Mouse (Mus musculus) heart, embryonic 16.5 days (tissue): ENCODE data around the gene Cntnap2. TPM values are rescaled to one million over a fixed set of nuclear protein-coding genes. Genes with fewer than 3 reads are reported as not detected.

Source experiments
- ATAC-seq: fragments of 200-750 bp; cut with Nextera tagmentation; replicated peaks from 2 replicates; pipeline ENCODE4 v1.8.0; 2017; ENCODE audit warnings: moderate number of reproducible peaks; ENCODE audit not compliant: insufficient read depth, low FRiP score; ENCODE audit errors: extremely low read depth
- H3K27ac ChIP-seq: fragments of 300-500 bp; sonication (generic); 2 replicates; pipeline ENCODE4 v1.5.1; 2014; ENCODE audit warnings: mild to moderate bottlenecking, low read length, control low read depth, moderate library complexity
- H3K27me3 ChIP-seq: fragments of 300-500 bp; sonication (generic); 2 replicates; pipeline ENCODE4 v1.6.1; 2014; ENCODE audit warnings: low read length, mixed read lengths; ENCODE audit not compliant: control insufficient read depth, insufficient read depth
- H3K36me3 ChIP-seq: fragments of 300-500 bp; sonication (generic); 2 replicates; pipeline ENCODE4 v1.6.1; 2014; ENCODE audit not compliant: control insufficient read depth, insufficient read depth
- H3K4me1 ChIP-seq: fragments of 300-500 bp; sonication (generic); 2 replicates; pipeline ENCODE4 v1.6.1; 2014; ENCODE audit warnings: low read length, mixed read lengths; ENCODE audit not compliant: control insufficient read depth, insufficient read depth
- H3K4me2 ChIP-seq: fragments of 300-500 bp; sonication (generic); 2 replicates; pipeline ENCODE4 v1.6.1; 2014; ENCODE audit warnings: low read depth, mild to moderate bottlenecking, control low read depth, low read length
- H3K4me3 ChIP-seq: fragments of 300-500 bp; sonication (generic); 2 replicates; pipeline ENCODE4 v1.5.1; 2014; ENCODE audit warnings: mild to moderate bottlenecking, control low read depth, low read length
- H3K9ac ChIP-seq: fragments of 300-500 bp; sonication (generic); 2 replicates; pipeline ENCODE4 v1.6.1; 2014; ENCODE audit warnings: low read length, control low read depth
- H3K9me3 ChIP-seq: fragments of 300-500 bp; sonication (generic); replicated peaks from 2 replicates; pipeline ENCODE4 v1.6.1; 2016; ENCODE audit warnings: low read length; ENCODE audit not compliant: control insufficient read depth
- WGBS: fragments of 180-500 bp; shearing (Covaris S2); extraction: QIAGEN DNeasy Blood & Tissue Kit; methylation state at CpG from one replicate; pipeline ENCODE4 v1.1.7; 2014; 5-methylcytosine and 5-hydroxymethylcytosine counted together
- polyA plus RNA-seq: library from polyadenylated mRNA; unstranded; fragments of >200 nt; fragmentation: Nextera tagmentation; extraction: Ambion mirVana; gene quantifications from 2 replicates; pipeline ENCODE4 v1.2.1, GENCODE M21; 2015

Gene Cntnap2
- polyA plus RNA-seq, 1 experiment from 2014 or later = 0.46 TPM

- H3K9me3 ChIP-seq = no peaks in the 10 kb centered on the region
- no peak overlapping the region for H3K4me3 ChIP-seq
- no peak overlapping the region for H3K4me2 ChIP-seq
- no peaks in the 10 kb centered on the region for H3K27me3 ChIP-seq
- H3K36me3 ChIP-seq = no peaks in the 10 kb centered on the region
- no peaks in the 10 kb centered on the region for H3K4me1 ChIP-seq
- no peak for ATAC-seq
- H3K9ac ChIP-seq = no peak overlapping the region
- no peak overlapping the region for H3K27ac ChIP-seq
- WGBS = 43% methylated on average over 1 of the region's 1 CpGs
These were observed 214.2 kb downstream of the Cntnap2 start for GRCm38 (mm10) chr6:45273259-45273775.

GRCm38 (mm10) chr6:45290154-45290553 is 231.0 kb downstream of the Cntnap2 start:
- H3K4me1 ChIP-seq = no peaks in the 10 kb centered on the region
- no peak overlapping the region for H3K4me3 ChIP-seq
- whole genome bisulfite sequencing = 69% methylated on average over 1 of the region's 1 CpGs

GRCm38 (mm10) chr6:45317455-45317854 is 258.3 kb downstream of the Cntnap2 start:
- WGBS = 83% methylated on average over 3 of the region's 3 CpGs

More at GRCm38 (mm10) chr6:45290154-45290553, 231.0 kb downstream of the Cntnap2 start:
- Histone ChIP-seq H3K27ac (no peak overlapping the region), H3K9ac (no peak overlapping the region), H3K27me3 (no peaks in the 10 kb centered on the region), H3K9me3 (no peaks in the 10 kb centered on the region), H3K4me2 (no peak overlapping the region), H3K36me3 (no peaks in the 10 kb centered on the region)
- ATAC-seq = no peak

GRCm38 (mm10) chr6:45323505-45323904 is 264.3 kb downstream of the Cntnap2 start:
- no peak overlapping the region for H3K4me2 ChIP-seq
- no peak overlapping the region for H3K4me3 ChIP-seq
- no peak overlapping the region for H3K9ac ChIP-seq
- ATAC-seq = no peak
- 2% methylated on average over 2 of the region's 2 CpGs for WGBS
- no peaks in the 10 kb centered on the region for H3K4me1 ChIP-seq
- no peak overlapping the region for H3K27ac ChIP-seq
- H3K27me3 ChIP-seq = no peaks in the 10 kb centered on the region
- H3K9me3 ChIP-seq = no peaks in the 10 kb centered on the region
- H3K36me3 ChIP-seq = no peaks in the 10 kb centered on the region

More at GRCm38 (mm10) chr6:45317455-45317854, 258.3 kb downstream of the Cntnap2 start:
- Histone ChIP-seq H3K9ac (no peak overlapping the region), H3K36me3 (no peaks in the 10 kb centered on the region), H3K9me3 (no peaks in the 10 kb centered on the region), H3K4me3 (no peak overlapping the region), H3K27ac (no peak overlapping the region), H3K4me1 (no peaks in the 10 kb centered on the region), H3K4me2 (no peak overlapping the region), H3K27me3 (no peaks in the 10 kb centered on the region)
- no peak for ATAC-seq

- 70% methylated on average over 3 of the region's 3 CpGs for WGBS
- Histone ChIP-seq H3K4me3 (no peak overlapping the region), H3K36me3 (no peaks in the 10 kb centered on the region), H3K4me2 (no peak overlapping the region), H3K27me3 (no peaks in the 10 kb centered on the region), H3K27ac (no peak overlapping the region), H3K9ac (no peak overlapping the region), H3K9me3 (no peaks in the 10 kb centered on the region), H3K4me1 (no peaks in the 10 kb centered on the region)
- no peak for ATAC-seq
These were observed 268.9 kb downstream of the Cntnap2 start for GRCm38 (mm10) chr6:45327952-45328485.

GRCm38 (mm10) chr6:45345396-45345795 is 286.2 kb downstream of the Cntnap2 start:
- 60% methylated on average over 2 of the region's 2 CpGs for WGBS
- no peak for ATAC-seq
- Histone ChIP-seq H3K4me2 (no peak overlapping the region), H3K9me3 (no peaks in the 10 kb centered on the region), H3K36me3 (no peaks in the 10 kb centered on the region), H3K4me3 (no peak overlapping the region), H3K27me3 (no peaks in the 10 kb centered on the region), H3K9ac (no peak overlapping the region), H3K4me1 (no peaks in the 10 kb centered on the region), H3K27ac (no peak overlapping the region)

GRCm38 (mm10) chr6:45345953-45346352 is 286.8 kb downstream of the Cntnap2 start:
- no peaks in the 10 kb centered on the region for H3K36me3 ChIP-seq
- H3K27me3 ChIP-seq = no peaks in the 10 kb centered on the region
- ATAC-seq = no peak
- no peak overlapping the region for H3K9ac ChIP-seq
- no peak overlapping the region for H3K4me2 ChIP-seq
- no peaks in the 10 kb centered on the region for H3K4me1 ChIP-seq
- H3K27ac ChIP-seq = no peak overlapping the region
- H3K9me3 ChIP-seq = no peaks in the 10 kb centered on the region
- no peak overlapping the region for H3K4me3 ChIP-seq

GRCm38 (mm10) chr6:45366442-45366841 is 307.3 kb downstream of the Cntnap2 start:
- H3K27me3 ChIP-seq = no peaks in the 10 kb centered on the region
- ATAC-seq = no peak
- WGBS = 21% methylated on average over 1 of the region's 1 CpGs
- H3K36me3 ChIP-seq = no peaks in the 10 kb centered on the region
- H3K9me3 ChIP-seq = no peaks in the 10 kb centered on the region
- H3K27ac ChIP-seq = no peak overlapping the region
- no peak overlapping the region for H3K4me3 ChIP-seq
- no peaks in the 10 kb centered on the region for H3K4me1 ChIP-seq
- H3K4me2 ChIP-seq = no peak overlapping the region
- H3K9ac ChIP-seq = no peak overlapping the region

GRCm38 (mm10) chr6:45381126-45381525 is 322.0 kb downstream of the Cntnap2 start:
- H3K9ac ChIP-seq = no peak overlapping the region
- ATAC-seq = no peak
- no peaks in the 10 kb centered on the region for H3K27me3 ChIP-seq
- H3K4me2 ChIP-seq = no peak overlapping the region
- no peaks in the 10 kb centered on the region for H3K36me3 ChIP-seq
- H3K27ac ChIP-seq = no peak overlapping the region
- no peaks in the 10 kb centered on the region for H3K4me1 ChIP-seq
- no peak overlapping the region for H3K4me3 ChIP-seq
- 64% methylated on average over 7 of the region's 7 CpGs for WGBS
- H3K9me3 ChIP-seq = no peaks in the 10 kb centered on the region
